Mouse (Mus musculus) heart, adult 18-20 months (tissue): Measurements from ENCODE around the gene Col4a1. TPM values are rescaled to one million over a fixed set of nuclear protein-coding genes. Genes with fewer than 3 reads are reported as not detected.

ENCODE experiments used
- DNase-seq, 2 experiments: peaks; one replicate each; pipeline ENCODE4 v3.0.0; 2021 to 2022; ENCODE audit warnings: mixed read lengths in 1 of 2
- long read RNA-seq, 2 experiments: library from polyadenylated mRNA; stranded (forward); transcript quantifications; one replicate each; pipeline ENCODE4 v2.0.0; 2021
- total RNA-seq, 2 experiments: library from RNA; stranded (reverse); gene quantifications; 2 replicates each; pipeline ENCODE4 v1.2.3; 2021

Gene Col4a1
- total RNA-seq: 100 to 1,000 TPM; 217 to 274 TPM
- long read RNA-seq, experiment 1, full-length matches to known transcripts: 34 of 81 reads
- long read RNA-seq, experiment 1, partial matches to known transcripts: 40 of 81 reads
- long read RNA-seq, experiment 1, other reads (novel, unspliced or antisense): 7 of 81 reads
- long read RNA-seq, experiment 2, full-length matches to known transcripts: 19 of 46 reads
- long read RNA-seq, experiment 2, partial matches to known transcripts: 20 of 46 reads
- long read RNA-seq, experiment 2, other reads (novel, unspliced or antisense): 7 of 46 reads

DNA sequence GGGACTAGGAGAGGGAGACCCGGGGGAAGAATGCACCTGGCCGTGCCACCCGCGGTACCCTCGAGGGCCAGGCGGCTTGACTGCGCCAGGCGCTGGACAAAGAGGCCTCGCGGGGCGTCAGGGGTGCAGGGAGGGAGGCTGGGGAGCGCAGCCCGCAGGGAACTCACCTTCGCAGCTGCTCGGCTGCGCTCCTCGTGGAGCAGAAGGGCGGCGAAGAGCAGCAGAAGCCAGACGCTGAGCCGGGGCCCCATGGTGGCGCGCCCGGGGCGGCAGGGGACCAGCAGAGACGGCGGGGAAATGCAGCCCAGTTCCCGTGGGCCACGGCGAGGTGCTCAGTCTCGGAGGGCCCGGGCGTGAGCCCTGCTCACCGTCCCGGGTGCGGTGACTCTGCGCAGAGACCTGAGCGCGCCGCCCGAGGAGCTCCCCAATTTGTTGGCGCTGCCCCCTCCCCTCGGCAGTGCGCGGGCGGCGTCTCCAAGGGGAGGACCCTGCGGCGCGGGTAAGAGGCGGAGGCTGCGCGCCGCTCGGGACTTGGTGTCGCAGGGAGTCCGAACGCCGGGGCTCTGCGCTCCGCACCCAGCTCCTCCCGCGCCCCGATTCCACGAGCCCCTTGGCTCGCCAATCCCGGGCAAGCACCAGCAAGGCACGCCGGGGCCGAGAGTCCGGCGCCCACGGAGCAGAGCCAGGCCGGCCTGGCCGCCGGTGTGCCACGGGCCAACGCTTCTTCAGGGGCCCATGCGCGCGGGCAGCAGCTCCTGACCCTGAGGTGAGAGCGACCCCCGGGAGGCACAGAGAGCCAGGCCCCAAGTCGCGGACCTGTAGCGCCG is at the start of gene Col4a1, which contains the start of gene Col4a2:
Col4a1 (minus strand) TSS at position 478 of the 827 bp plus-strand sequence.
Col4a2 (plus strand) TSS at position 457 of the 827 bp plus-strand sequence.
- peak; percentile 87 to 91 for DNase-seq

DNA sequence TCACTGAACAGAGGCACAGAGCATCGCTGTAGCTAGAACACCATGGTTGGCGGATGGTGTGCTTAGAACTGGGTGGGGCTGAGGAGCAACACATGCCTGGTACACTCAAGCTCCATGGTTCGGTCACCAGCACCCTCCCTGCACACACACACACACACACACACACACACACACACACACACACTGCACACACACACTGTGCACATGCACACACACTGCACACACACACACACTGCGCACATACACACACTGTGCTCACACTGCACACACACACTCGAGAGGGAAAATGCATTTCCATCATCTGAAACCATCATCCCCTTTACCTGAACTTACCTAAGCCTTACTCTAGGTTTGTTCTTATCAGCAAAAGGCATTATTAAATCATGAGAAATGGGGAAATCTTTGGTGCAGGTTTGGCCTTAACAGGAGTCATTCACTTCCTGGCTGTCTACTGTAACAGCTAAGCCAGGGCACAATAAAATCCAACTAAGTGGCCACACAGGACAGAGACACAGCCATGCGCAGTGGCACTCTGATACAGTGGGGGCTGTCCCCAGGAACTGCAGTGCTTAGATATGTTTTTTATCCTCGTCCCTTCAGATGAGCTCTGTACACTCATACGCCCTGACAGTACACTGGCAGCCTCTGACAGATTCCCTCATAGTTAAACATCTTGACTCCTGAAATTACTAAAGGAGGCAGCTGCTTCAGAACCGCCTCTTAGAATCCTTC is 49.1 kb upstream of the Col4a1 start:
- no peak for DNase-seq

DNA sequence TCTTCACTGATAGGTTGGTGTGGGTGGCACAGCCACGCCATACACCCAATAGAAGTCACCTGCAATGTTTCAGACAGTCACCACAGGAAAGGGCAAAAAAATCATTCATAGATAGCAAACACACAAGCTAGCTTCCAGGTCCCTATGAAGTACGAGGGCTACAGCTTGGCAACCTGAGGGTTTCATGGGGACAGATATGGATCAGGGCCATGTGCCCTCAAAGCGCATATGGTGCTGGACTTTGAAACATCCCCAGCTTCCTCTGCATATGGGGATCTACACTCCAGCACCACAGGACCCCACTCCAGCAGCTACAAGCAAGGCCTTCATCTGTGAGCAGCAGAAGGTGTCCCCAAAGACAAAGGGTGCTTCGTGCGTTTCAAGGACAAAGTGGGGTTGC is 47.2 kb upstream of the Col4a1 start:
- DNase-seq: no peak

DNA sequence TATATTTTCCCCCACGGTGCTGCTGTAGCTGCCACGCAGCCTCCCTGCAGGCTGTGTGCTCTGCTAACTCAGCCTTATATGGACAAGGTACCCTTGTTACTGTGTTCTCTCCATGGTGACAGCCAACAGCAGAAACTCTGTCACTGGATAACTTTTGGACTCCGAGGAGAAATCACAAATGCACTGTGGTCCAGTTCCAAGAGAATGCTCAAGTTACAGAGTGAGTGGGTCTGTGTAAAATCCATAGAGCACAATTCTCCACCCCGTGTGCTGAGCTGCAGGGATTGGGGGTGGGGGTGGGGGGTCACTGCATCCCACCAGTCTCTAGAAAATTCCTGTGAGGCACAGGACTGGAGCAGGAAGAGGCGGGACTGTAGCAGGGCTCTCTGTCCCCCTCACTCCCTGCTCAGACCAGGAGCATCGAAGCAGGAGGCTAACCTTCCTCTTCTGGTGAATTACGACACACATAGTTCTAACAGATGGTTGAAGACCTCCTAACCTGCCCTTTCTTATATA is 45.4 kb upstream of the Col4a1 start:
- DNase-seq: no peak

DNA sequence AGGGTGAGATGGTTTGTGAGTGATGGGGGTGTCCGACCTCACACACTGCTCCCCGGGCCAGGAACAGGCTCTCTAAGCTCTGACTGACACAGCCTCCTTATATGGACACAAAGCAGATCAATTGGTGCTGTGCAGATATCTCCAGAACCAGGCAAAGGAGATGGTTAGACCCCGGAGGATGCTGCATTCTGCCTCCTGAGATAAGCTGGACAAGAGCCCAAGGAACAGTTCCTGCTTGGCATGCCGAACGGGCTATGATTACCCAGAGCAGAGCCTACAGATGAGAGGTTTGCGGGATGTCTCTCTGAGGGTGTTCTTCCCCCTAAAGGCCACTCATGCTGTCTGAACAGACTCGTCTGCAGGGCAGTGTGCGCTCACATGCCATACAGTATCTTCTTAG is 44.1 kb upstream of the Col4a1 start:
- no peak for DNase-seq

DNA sequence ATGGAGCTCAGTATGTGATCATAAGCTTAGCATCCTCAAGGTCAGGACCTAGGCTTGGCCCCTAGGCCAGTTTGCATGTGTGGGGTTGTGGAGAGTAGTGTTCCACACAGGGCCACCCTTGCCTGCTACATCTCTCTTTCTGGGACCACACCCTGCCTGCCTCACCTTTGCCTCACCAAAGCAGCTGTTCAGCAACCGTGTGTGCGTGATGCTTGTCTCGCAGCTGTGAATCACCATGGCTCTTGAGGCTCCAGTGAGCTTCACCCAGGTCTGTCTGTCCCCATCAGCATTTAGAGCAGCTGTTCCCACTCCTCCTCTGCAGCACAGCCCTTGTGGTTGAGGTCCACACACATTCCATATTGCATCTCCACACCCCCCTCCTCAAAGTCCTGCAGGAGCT is 43.3 kb upstream of the Col4a1 start:
- no peak for DNase-seq

DNA sequence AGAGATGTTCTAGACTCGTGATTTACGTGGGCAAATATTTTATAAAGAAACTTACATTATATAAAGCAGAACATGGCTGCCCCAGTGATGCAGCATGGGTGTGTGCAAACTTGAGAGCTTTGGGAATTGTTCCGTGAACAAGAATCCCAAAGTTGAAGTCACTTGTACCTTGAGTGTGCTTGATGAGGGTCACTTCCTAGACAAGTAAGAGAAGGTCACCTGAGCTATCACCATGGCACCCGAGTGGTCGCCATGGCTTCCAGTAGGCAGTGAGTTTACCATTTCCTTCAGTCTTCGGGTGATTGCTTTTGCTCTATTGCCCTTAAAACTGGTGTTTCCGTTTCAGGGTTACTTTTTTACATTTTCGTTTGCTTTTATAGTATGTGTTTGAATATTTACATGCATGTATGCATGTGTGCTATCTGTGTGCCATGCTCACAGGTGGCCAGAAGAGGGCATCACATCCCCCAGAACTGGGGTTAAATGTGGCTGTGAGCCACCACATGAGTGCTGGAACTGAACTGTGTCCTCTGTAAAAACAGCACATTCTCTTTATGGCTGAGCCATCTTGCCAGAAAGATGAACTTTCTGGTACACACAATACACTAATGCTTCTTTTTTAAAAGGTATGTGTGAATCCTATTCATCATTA is 42.3 kb upstream of the Col4a1 start:
- DNase-seq: no peak

DNA sequence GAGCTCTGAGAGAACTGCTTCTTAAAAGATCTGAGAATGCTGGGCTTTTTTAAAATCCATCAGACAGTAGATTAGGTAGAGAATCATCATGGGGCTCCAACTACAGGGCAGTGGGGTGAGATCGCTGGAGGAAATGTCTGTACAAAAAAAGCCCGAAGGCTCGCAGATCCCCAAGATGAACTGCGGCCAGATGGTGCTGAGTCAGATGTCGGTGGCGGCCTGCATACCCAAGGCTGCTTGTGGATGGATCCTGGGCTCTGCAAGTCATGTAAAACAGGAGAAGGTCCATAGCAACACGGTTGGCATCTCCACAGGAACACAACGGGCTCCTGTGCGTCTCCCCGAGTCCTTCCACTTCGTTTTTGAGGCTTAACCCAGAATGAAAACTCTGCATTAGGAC is 39.9 kb upstream of the Col4a1 start:
- no peak for DNase-seq

DNA sequence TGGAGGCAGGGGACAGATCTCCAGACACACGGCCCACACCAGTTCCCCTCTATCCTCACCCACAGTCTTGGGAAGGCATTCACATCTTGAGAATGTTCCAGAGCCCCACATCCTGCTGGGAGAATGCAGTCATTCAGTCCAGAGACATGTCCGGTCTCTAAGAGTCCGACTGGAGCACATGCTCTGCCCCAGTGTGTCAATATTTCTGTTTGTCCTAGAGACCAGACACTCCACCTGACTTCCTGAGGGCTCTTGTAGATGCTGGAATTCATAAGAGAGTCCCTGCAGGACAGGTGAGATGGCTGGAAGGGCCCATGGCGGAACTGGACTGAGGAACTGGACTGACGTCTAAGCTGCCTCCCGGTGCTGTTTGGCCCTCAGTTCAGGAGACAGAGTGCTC is 38.7 kb upstream of the Col4a1 start:
- peak in 1 of 2 experiments; percentile 34 for DNase-seq

DNA sequence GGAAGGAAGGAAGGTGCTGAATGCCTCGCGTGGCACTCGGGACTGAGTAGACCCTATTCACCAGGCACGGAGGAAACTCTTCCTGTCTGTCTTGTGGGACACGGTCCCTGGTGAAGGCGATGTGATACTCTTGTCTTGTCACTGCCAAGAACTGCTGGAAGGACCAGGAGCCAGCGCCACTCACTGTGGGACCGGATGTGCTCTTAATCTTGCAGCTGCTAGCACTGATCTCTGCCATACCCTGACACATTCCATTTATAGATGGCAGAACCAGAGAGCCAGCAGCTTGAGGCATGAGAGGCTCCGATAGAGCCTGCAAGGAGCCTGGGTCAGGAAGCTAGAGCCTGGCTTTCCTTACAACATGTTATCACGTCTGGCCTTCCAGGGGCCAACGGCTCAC is 36.0 kb upstream of the Col4a1 start:
- peak; percentile 55 to 76 for DNase-seq

DNA sequence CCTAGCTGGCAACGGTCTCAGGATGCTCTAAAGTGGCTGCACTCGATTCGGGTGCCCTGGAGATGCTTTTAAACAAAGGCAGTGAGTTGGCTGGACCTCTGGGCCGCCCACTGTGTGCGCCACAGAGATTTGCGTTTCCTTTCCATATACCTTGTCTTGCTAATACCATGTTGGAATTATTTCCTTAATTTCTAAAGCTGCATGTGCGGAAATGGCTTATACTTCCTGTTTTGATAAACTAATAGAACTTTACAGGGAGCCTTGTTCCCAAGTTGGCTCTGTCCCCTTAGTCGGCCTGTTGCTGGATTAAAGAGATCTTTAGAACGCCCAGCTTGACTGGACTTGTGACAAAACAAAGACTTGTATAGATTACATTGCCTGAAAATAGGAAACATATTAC is 35.1 kb upstream of the Col4a1 start:
- peak in 1 of 2 experiments; percentile 47 for DNase-seq

DNA sequence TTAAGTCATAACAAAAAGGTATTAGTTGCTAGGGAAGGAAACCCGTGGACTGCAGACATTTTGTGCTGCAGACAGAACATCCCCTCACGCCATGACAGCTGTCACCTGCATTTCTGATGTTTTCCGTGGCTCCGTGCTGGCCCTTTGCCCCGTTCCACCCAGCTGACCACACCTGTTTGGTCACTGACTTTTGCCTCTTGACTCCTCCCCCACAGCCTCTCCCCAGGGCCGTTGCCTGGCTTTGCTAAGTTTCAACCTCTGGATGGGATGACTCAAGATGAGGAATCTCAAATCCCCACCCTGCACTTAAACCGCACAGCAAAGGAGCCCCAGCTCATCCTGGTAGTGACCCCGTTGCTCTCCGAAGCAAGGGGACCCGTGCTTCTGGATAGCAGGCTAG is 33.6 kb upstream of the Col4a1 start:
- peak in 1 of 2 experiments; percentile 26 for DNase-seq

DNA sequence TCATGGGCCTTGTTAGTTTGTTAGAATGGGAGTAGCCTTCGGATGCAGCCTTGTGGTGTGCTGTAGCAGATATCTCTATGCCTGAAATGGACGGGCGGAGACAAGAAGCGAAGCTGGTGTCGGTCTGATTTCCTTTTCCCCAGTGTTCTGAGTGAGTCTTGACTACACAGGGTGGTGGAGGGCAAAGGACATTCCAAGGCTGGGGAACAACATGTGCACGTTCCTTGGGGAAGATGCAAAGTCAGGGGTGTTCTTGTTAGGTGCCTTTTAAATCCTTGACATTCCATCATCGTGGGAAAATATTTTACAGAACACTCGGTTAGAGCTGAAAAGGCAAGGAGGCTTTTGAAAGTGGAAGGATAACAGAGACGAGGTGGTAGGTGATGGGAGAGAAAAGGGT is 31.8 kb upstream of the Col4a1 start:
- DNase-seq: no peak

DNA sequence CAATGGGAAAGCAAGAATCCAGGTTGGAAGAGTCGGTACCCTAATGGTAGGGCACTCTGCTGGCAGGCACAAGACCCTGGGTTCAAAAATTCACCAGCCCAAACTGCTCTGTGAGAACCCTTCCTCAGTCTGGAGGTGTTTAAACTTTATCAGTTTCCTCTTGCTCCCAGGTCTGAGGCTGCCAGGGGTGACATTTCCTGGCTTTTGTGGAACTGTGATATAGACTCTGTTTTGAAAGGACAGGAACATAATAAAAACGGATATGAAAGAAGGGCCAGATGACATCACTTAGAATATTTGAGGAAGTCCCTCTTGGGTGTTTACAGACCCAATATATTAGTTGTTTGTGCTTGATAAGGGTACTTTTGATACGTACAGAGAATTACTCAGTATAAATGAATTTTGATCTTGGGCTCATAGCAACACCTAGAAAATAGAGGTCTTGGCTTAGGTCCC is 28.5 kb upstream of the Col4a1 start:
- peak in 1 of 2 experiments; percentile 37 for DNase-seq

DNA sequence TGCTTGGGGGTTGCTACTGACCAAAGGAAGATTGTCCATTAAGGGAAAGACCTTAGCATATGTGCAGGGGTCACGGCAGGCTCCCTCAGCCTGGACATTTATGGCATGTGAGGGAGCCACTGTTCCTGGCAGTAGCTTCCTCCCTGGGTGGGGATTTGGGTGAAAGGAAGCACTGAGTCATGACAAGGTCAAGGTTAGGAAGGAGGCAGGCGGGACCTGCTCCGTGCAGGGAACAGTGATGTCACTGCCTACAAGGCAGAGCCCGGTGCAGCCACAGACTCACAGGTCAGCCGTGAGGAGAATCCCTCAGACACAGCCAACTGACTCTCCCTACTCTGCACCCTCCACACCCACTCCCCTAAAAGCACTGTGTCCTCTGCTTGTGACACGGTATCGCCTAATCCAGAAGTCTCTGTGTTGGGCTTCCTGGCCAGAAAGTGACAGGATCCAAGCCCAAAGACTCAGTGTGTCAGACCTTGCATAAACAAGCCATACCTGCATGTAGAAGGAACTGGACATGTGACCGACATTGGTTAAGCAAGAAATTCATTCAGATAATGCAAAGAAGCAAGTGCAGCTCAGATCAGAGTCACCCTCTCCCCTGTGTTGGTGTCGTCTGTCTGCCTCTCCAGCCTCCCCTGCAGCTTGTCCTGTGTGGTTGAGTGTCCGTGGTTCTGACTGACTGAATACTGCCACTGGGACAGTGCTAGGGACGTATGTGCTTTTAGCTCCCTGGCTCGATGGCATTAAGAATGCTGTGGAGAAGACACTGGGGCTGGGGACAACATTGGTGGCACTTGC is 27.9 kb upstream of the Col4a1 start:
- peak; percentile 67 to 86 for DNase-seq

DNA sequence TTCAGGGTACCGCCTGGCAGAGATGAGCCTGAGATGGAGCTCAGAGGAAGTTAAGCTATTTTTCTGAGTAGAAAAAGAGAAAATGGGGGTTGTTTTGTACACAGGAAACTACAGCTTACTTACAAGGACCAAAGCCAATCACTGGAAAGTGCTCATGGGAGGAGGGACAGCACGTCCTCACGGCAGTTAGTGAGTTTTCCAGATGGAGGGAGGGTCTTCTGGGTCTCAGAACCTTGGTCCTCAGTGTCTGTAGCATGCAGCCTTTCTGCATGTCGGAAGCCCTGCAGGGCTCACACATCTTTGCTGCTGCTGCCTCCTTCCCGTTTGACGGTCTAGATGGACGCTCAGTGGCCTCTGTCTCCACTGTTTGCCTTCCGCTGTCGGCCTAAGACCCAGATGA is 25.9 kb upstream of the Col4a1 start:
- DNase-seq: peak in 1 of 2 experiments; percentile 51

DNA sequence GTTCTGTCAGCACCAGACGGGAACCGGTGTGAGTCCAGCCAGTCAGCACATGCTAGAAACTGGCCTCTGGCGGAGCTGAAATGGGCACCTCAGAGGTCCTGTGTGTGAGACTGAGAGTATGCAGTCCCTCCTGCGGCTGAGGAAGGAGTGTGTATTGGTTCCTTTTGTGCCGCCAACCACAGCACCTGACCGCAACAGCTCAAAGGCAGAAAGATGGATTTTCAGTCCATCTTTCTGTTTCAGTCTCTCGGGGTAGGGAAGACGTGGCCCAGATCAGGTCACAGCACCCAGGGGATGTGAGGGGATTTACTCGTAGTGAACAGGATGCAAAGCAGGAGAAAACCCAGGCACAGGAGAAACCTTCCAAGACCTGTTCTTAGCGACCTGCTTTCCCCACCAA is 25.0 kb upstream of the Col4a1 start:
- no peak for DNase-seq

DNA sequence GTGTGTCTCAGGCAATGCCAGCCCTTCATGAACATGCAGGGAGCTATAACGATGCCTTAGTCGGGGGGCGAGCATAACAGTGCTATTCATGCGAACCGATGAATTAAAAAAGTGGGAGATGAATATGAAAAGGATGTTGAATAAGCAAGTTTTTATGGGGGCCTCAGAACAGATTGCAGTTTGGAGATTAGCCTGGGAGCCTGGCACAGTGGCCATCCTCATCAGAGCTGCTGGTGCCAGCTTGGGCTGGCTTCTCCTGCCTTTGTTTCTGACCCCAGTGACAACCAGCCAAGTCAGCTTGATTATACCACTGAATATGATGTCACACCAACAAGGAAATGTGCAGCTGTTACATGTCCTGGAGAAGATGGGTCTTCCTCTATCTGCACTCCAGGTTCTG is 23.7 kb upstream of the Col4a1 start:
- DNase-seq: no peak

DNA sequence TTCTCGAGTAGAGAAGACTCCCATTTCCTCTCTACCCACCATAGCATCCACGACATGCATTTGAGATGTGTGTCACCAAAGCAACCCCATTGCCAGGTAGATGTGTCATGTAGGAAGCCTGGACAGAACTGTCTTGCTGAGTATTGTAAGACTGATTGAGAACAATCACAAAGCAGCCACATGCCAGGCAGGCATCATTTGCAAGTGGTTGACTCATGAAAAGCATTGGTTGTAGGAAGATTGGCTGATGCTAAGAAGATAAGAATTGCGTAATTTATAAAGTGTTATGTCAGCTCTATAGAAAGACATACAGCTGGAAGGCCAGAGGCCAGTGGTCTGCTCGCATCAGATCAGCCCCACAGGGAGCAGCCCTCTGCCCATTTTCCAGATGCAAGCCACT is 22.6 kb upstream of the Col4a1 start:
- no peak for DNase-seq

DNA sequence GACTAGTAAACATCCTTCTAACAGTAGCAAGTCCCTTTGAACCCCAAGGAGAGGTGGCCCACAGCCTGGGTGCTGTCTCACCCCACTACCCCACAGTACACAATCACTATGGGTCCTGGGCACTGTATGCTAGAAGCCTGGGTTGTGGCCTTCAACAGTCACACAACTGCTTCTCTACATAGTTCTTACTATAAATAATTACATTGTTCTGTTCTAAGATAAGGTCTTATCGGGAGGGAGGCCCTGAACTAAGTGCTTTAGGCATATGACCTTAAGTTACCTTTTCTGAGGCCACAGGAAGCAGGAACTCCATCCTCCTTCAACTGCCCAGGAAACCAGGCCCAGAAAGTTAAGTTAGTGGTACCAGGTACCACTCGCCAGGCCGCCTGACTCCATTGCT is 21.9 kb upstream of the Col4a1 start:
- DNase-seq: peak in 1 of 2 experiments; percentile 32

DNA sequence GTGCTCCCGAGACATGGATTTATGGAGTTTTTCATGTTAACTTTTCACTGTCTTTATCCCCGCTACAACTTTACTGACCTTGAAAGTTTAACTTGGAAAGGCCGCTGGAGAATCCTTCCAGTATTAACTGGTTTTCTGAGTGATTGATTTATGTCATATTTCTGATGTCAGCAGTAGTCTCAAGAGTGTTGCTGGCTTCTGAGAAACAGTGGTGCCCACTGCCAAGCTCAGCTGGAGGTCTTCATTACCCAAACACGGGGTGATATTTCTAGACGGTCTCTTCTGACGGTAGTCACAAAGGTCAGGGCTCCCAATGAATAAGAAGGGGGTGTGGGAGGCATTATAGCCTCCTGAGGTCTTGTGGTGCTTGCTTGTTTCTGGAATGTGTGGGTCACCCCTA is 21.1 kb upstream of the Col4a1 start:
- no peak for DNase-seq
